In the genomic region with DNA sequence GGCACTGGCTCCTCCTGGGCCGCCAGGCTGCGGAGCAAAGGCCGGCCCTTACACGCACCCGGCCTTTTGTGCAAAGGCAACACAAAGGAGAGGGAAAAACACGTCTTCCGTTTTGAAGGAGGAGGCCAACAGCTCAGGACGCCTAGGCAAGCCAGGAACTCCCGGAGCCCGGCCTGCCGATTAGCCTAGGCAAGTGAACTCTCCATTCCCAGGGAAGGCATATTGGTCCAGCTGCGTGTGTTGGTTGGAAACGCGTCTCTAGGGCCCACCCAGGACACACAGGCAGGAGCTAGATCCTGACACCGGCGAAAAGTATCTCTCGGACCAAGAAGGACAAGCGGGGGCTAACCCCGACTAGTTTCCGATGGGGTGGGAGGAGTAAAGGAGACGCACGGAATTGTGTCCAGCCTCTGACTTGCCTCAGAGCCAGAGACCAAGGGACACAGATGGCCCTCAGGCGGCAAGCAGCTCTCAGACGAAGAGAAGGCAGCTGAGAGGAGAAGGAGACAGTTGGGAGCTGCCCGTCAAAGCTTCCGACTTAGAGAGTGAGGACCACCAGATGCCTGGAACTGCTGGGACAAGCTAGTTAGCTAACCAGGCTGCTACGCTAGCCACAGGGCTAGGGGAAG, we compare ENCODE assay signal across 12 mouse cellular contexts. TPM values are rescaled to one million over a fixed set of nuclear protein-coding genes. Genes with fewer than 3 reads are reported as not detected.
DNase-seq lines count a peak whose midpoint lies in the region; ATAC-seq lines count a peak whose summit lies in the region.
"Had no signal": no experiment of that assay in that cellular context is flagged by ENCODE, and none has a peak within 500 bp of the region (broad histone marks: within the 10 kb centered on the region; RNA-seq: fewer than 3 reads in every experiment).

No protein-coding gene starts in this region.

- H3K27ac ChIP-seq in intestine, embryonic 14.5 days (ENCODE audit: low read depth): no peak overlapping the region
- no peak overlapping the region for H3K27ac ChIP-seq in intestine, embryonic 16.5 days (ENCODE audit: low read length)
- peak overlapping the region; percentile 50; the same call in 1 of the 2 replicates for H3K27ac ChIP-seq in hindbrain, embryonic 10.5 days
- peak overlapping the region; percentile 35; the same call in 1 of the 2 replicates for H3K27ac ChIP-seq in midbrain, embryonic 15.5 days

- H3K36me3 ChIP-seq in intestine, embryonic 14.5 days (ENCODE audit: control insufficient read depth, insufficient read depth, low read length): no peaks in the 10 kb centered on the region
- H3K36me3 ChIP-seq in intestine, embryonic 16.5 days (ENCODE audit: control insufficient read depth, insufficient read depth, low read length): no peaks in the 10 kb centered on the region
- H3K36me3 ChIP-seq in hindbrain, embryonic 10.5 days: no peaks in the 10 kb centered on the region
- no peaks in the 10 kb centered on the region for H3K36me3 ChIP-seq in midbrain, embryonic 15.5 days (replicated peaks)
- H3K36me3 ChIP-seq: G1E had no signal

- 0 out of 2 replicates have a peak, but pooled peaks cover 11% of the 10 kb centered on the region for H3K4me1 ChIP-seq in intestine, embryonic 14.5 days (replicated peaks; ENCODE audit: control insufficient read depth, insufficient read depth, low read length)
- H3K4me1 ChIP-seq in intestine, embryonic 16.5 days (ENCODE audit: control insufficient read depth, insufficient read depth, low read length): peaks cover 17% of the 10 kb centered on the region
- H3K4me1 ChIP-seq in hindbrain, embryonic 10.5 days (replicated peaks): peaks cover 62% of the 10 kb centered on the region
- H3K4me1 ChIP-seq in midbrain, embryonic 15.5 days: peaks cover 55% of the 10 kb centered on the region

- no peak overlapping the region for H3K4me2 ChIP-seq in intestine, embryonic 14.5 days (ENCODE audit: low read length)
- no peak overlapping the region for H3K4me2 ChIP-seq in intestine, embryonic 16.5 days (ENCODE audit: low read depth, low read length)
- H3K4me2 ChIP-seq in midbrain, embryonic 15.5 days: peak overlapping the region; percentile 40

- H3K9ac ChIP-seq in intestine, embryonic 14.5 days (ENCODE audit: low read length): no peak overlapping the region
- no peak overlapping the region for H3K9ac ChIP-seq in intestine, embryonic 16.5 days (ENCODE audit: low read depth, low read length)
- no peak overlapping the region for H3K9ac ChIP-seq in midbrain, embryonic 15.5 days

- DNase-seq in intestine, embryonic 14.5 days (ENCODE audit: low spot score): peak; percentile 69
- DNase-seq in embryo, embryonic 10 days (ENCODE audit: low spot score): peak; percentile 65
- DNase-seq in hindbrain, embryonic 10.5 days (ENCODE audit: low spot score): peak; percentile 64
- DNase-seq in T-cell, adult 2 months (ENCODE audit: low spot score): no peak
- DNase-seq in urinary bladder, postnatal 14 days (ENCODE audit: low spot score): no peak
- DNase-seq: kidney, adult 9 months had no signal

- ATAC-seq in intestine, embryonic 14.5 days (replicated peaks; ENCODE audit: low FRiP score, low TSS enrichment, low read depth): no peak
- no peak for ATAC-seq in intestine, embryonic 16.5 days
- 0 out of 2 replicates have a peak, but pooled peaks have one; percentile 13 for ATAC-seq in midbrain, embryonic 15.5 days (replicated peaks)
- ATAC-seq in cerebellum, adult (ENCODE audit: insufficient number of reproducible peaks, low FRiP score, low TSS enrichment): no peak

- peaks cover 4% of the 10 kb centered on the region; the same call in 1 of the 2 replicates for H3K9me3 ChIP-seq in intestine, embryonic 14.5 days (ENCODE audit: control insufficient read depth, low read length)
- H3K9me3 ChIP-seq in intestine, embryonic 16.5 days (ENCODE audit: control insufficient read depth, low read length): 0 out of 2 replicates have a peak, but pooled peaks cover 5% of the 10 kb centered on the region
- H3K9me3 ChIP-seq in hindbrain, embryonic 10.5 days: peaks cover 7% of the 10 kb centered on the region
- no peaks in the 10 kb centered on the region for H3K9me3 ChIP-seq in midbrain, embryonic 15.5 days

- 1% methylated on average over 27 of the region's 27 CpGs for WGBS in intestine, embryonic 14.5 days
- under 1% methylated on average over 27 of the region's 27 CpGs for WGBS in intestine, embryonic 16.5 days
- WGBS in hindbrain, embryonic 10.5 days: under 1% methylated on average over 27 of the region's 27 CpGs
- WGBS in midbrain, embryonic 15.5 days: under 1% methylated on average over 27 of the region's 27 CpGs

- peaks cover 100% of the 10 kb centered on the region for H3K27me3 ChIP-seq in intestine, embryonic 14.5 days (replicated peaks; ENCODE audit: control insufficient read depth, insufficient read depth, low read length)
- H3K27me3 ChIP-seq in intestine, embryonic 16.5 days (replicated peaks; ENCODE audit: control insufficient read depth, insufficient read depth, low read length): peaks cover 97% of the 10 kb centered on the region
- peaks cover 100% of the 10 kb centered on the region for H3K27me3 ChIP-seq in hindbrain, embryonic 10.5 days (ENCODE audit: insufficient read depth, poor library complexity, severe bottlenecking)
- H3K27me3 ChIP-seq in midbrain, embryonic 15.5 days (replicated peaks): peaks cover 90% of the 10 kb centered on the region

- no peak overlapping the region; the same call in 1 of the 2 replicates for H3K4me3 ChIP-seq in intestine, embryonic 14.5 days (ENCODE audit: low read depth, low read length)
- no peak overlapping the region for H3K4me3 ChIP-seq in intestine, embryonic 16.5 days (ENCODE audit: low read length)
- peak overlapping the region; percentile 35 for H3K4me3 ChIP-seq in hindbrain, embryonic 10.5 days
- peak overlapping the region; percentile 21 for H3K4me3 ChIP-seq in midbrain, embryonic 15.5 days
- H3K4me3 ChIP-seq: megakaryocyte, embryonic 14.5 days had no signal

RNA-seq across cellular contexts. Expression of a gene that starts 2.5 kb away (rescaled TPM):
- not detected in 2 replicates for polyA plus RNA-seq in intestine, embryonic 14.5 days (2014; fragmentation: Nextera tagmentation; extraction: Ambion mirVana)
- not detected in 2 replicates for polyA plus RNA-seq in intestine, embryonic 16.5 days (2015; fragmentation: Nextera tagmentation; extraction: Ambion mirVana)
- polyA plus RNA-seq in hindbrain, embryonic 10.5 days (2016; fragmentation: Nextera tagmentation; extraction: Ambion mirVana): 1.4 and 1.9 TPM in 2 replicates
- polyA plus RNA-seq in midbrain, embryonic 15.5 days (2015; fragmentation: Nextera tagmentation; extraction: Ambion mirVana): 10.4 and 10.7 TPM in 2 replicates
- polyA plus RNA-seq: G1E had no signal

RNA-seq across cellular contexts. Expression of a gene that starts 46.8 kb away (rescaled TPM):
- polyA plus RNA-seq in intestine, embryonic 14.5 days (2014; fragmentation: Nextera tagmentation; extraction: Ambion mirVana): 0.14 TPM in 1 of 2 replicates, not detected in the other
- polyA plus RNA-seq in intestine, embryonic 16.5 days (2015; fragmentation: Nextera tagmentation; extraction: Ambion mirVana): not detected in 2 replicates
- polyA plus RNA-seq in hindbrain, embryonic 10.5 days (2016; fragmentation: Nextera tagmentation; extraction: Ambion mirVana): 1.4 and 1.5 TPM in 2 replicates
- 79.2 and 81.5 TPM in 2 replicates for polyA plus RNA-seq in midbrain, embryonic 15.5 days (2015; fragmentation: Nextera tagmentation; extraction: Ambion mirVana)
- polyA plus RNA-seq: G1E; spleen, adult 2 months had no signal

Comparison
In these comparisons a context has a peak if more than half of its experiments do, and no peak if none do; other contexts are left out.
1. DNase-seq: peak in intestine, embryonic 14.5 days (single experiment), embryo, embryonic 10 days (single experiment) and hindbrain, embryonic 10.5 days (single experiment); none in T-cell, adult 2 months (single experiment) and urinary bladder, postnatal 14 days (single experiment).
2. H3K27ac ChIP-seq: peak in hindbrain, embryonic 10.5 days (single experiment) and midbrain, embryonic 15.5 days (single experiment); none in intestine, embryonic 14.5 days (single experiment) and intestine, embryonic 16.5 days (single experiment).
3. H3K4me3 ChIP-seq: peak in hindbrain, embryonic 10.5 days (single experiment) and midbrain, embryonic 15.5 days (single experiment); none in intestine, embryonic 14.5 days (single experiment) and intestine, embryonic 16.5 days (single experiment).
4. RNA of a gene that starts 46.8 kb away (polyA plus RNA-seq): 79.2 to 81.5 TPM in midbrain, embryonic 15.5 days; 1.4 to 1.5 TPM in hindbrain, embryonic 10.5 days, 0.14 TPM in intestine, embryonic 14.5 days and not detected in intestine, embryonic 16.5 days; every median in the first group is over 10 times any median in the second.